Mouse (Mus musculus) embryonic facial prominence, embryonic 15.5 days (tissue): ENCODE results near the gene Diaph3. TPM values are rescaled to one million over a fixed set of nuclear protein-coding genes. Genes with fewer than 3 reads are reported as not detected.

Experiments
- ATAC-seq: fragments of 200-750 bp; cut with Nextera tagmentation; 2 replicates; pipeline ENCODE4 v1.8.0; 2017; ENCODE audit warnings: low read depth, moderate TSS enrichment; ENCODE audit not compliant: insufficient number of reproducible peaks, low FRiP score, low TSS enrichment
- H3K27ac ChIP-seq: fragments of 300-500 bp; sonication (generic); replicated peaks from 2 replicates; pipeline ENCODE4 v1.5.1; 2015; ENCODE audit warnings: mild to moderate bottlenecking, inconsistent platforms
- H3K27me3 ChIP-seq: fragments of 300-500 bp; sonication (generic); 2 replicates; pipeline ENCODE4 v1.6.1; 2015; ENCODE audit warnings: inconsistent platforms
- H3K36me3 ChIP-seq: fragments of 300-500 bp; sonication (generic); 2 replicates; pipeline ENCODE4 v1.6.1; 2015; ENCODE audit warnings: mild to moderate bottlenecking, inconsistent platforms
- H3K4me1 ChIP-seq: fragments of 300-500 bp; sonication (generic); 2 replicates; pipeline ENCODE4 v1.6.1; 2015; ENCODE audit warnings: inconsistent platforms
- H3K4me2 ChIP-seq: fragments of 300-500 bp; sonication (generic); replicated peaks from 2 replicates; pipeline ENCODE4 v1.6.1; 2015; ENCODE audit warnings: mild to moderate bottlenecking, inconsistent platforms
- H3K4me3 ChIP-seq: fragments of 300-500 bp; sonication (generic); replicated peaks from 2 replicates; pipeline ENCODE4 v1.5.1; 2015; ENCODE audit warnings: mild to moderate bottlenecking, inconsistent platforms
- H3K9ac ChIP-seq: fragments of 300-500 bp; sonication (generic); 2 replicates; pipeline ENCODE4 v1.6.1; 2015; ENCODE audit warnings: inconsistent platforms
- H3K9me3 ChIP-seq: fragments of 300-500 bp; sonication (generic); replicated peaks from 2 replicates; pipeline ENCODE4 v1.6.1; 2016; ENCODE audit warnings: inconsistent platforms
- WGBS: fragments of 180-500 bp; shearing (Covaris S2); methylation state at CpG from one replicate; pipeline ENCODE4 v1.1.7; 2015; 5-methylcytosine and 5-hydroxymethylcytosine counted together
- polyA plus RNA-seq: library from polyadenylated mRNA; unstranded; fragments of >200 nt; fragmentation: Nextera tagmentation; extraction: Ambion mirVana; gene quantifications from 2 replicates; pipeline ENCODE4 v1.2.1, GENCODE M21; 2015

Diaph3 gene
- polyA plus RNA-seq, 1 experiment from 2014 or later: 10.0 TPM

- Histone ChIP-seq H3K27me3 (no peaks in the 10 kb centered on the region), H3K4me3 (no peak overlapping the region)
- WGBS: 63% methylated on average over 6 of the region's 6 CpGs
These were observed 57.1 kb downstream of the Diaph3 start for GRCm38 (mm10) chr14:87083911-87084310.

DNA sequence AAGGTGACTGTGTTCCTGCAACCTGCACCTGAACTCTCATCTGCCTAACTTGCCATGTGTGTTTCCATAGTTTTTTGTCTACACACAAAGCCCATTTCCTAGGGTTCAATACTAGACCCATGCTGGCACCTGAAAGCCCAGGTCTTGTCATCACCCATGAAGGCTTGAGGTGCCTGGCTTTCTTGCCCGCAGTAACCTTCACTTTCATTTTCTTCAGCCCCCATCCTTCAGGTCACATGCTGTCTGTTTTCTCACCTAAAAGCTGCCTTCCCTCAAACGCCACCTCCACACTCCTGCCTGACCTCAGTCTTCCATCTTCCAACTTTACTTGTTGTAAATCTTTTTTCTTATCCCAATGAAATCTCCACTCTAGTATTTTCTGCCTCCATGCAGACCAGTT, 61.3 kb downstream of the Diaph3 start:
- no peak overlapping the region for H3K27ac ChIP-seq
- no peaks in the 10 kb centered on the region for H3K9me3 ChIP-seq
- no peaks in the 10 kb centered on the region for H3K4me1 ChIP-seq
- no peak for ATAC-seq
- no peak overlapping the region for H3K4me2 ChIP-seq
- 92% methylated on average over 2 of the region's 2 CpGs for WGBS
- H3K27me3 ChIP-seq: no peaks in the 10 kb centered on the region
- no peaks in the 10 kb centered on the region for H3K36me3 ChIP-seq
- H3K4me3 ChIP-seq: no peak overlapping the region
- no peak overlapping the region for H3K9ac ChIP-seq

More at GRCm38 (mm10) chr14:87083911-87084310, 57.1 kb downstream of the Diaph3 start:
- Histone ChIP-seq H3K36me3 (no peaks in the 10 kb centered on the region), H3K4me1 (no peaks in the 10 kb centered on the region), H3K9me3 (no peaks in the 10 kb centered on the region), H3K4me2 (no peak overlapping the region), H3K27ac (no peak overlapping the region), H3K9ac (no peak overlapping the region)
- ATAC-seq: no peak

GRCm38 (mm10) chr14:87075021-87075531, 66.0 kb downstream of the Diaph3 start:
- Histone ChIP-seq H3K4me2 (no peak overlapping the region), H3K9ac (no peak overlapping the region), H3K27me3 (no peaks in the 10 kb centered on the region), H3K9me3 (no peaks in the 10 kb centered on the region), H3K36me3 (no peaks in the 10 kb centered on the region), H3K27ac (no peak overlapping the region), H3K4me1 (no peaks in the 10 kb centered on the region), H3K4me3 (no peak overlapping the region)
- no peak for ATAC-seq
- 90% methylated on average over 2 of the region's 2 CpGs for WGBS

DNA sequence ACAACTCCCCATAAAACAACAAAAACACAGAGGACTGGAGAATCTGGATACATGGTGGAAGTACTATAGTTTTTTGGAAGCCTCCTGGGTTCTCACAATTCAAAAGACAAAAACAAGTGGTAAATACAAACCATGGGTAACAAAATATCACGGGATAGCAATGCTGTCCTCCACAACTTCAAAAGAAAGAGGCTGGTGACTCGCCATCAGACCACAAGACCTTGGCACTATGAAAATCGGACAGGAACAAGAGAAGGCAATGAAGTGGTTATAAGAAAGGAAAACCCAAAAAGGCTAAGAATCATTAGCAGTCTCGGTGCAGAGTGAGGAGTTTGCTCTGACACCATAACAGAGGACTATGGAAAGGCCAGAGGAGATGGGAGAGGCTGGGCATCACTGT, 76.8 kb downstream of the Diaph3 start:
- H3K4me1 ChIP-seq: no peaks in the 10 kb centered on the region
- no peak overlapping the region for H3K4me2 ChIP-seq
- no peak overlapping the region for H3K9ac ChIP-seq
- no peak for ATAC-seq
- no peaks in the 10 kb centered on the region for H3K9me3 ChIP-seq
- no peaks in the 10 kb centered on the region for H3K27me3 ChIP-seq
- WGBS: 89% methylated on average over 4 of the region's 4 CpGs
- H3K36me3 ChIP-seq: no peaks in the 10 kb centered on the region
- H3K27ac ChIP-seq: no peak overlapping the region
- no peak overlapping the region for H3K4me3 ChIP-seq

DNA sequence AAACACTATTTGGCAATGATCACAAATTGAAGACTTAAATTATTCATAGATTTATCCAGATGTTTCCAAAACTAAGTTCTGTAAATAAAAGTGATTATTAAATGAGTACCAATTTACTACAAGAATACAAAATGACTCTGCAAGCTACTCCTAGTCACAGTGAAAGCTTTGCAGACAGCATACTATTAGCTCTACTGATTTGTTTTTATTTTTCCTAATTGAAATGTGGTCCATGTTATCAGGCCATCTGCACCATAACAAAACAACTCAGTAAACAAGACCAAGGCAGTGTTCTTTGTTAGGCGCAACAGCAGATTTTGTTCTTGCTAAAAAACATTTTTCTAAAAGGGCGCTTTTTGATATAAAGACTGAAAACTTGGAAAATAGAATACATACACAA, 84.9 kb downstream of the Diaph3 start:
- Histone ChIP-seq H3K27ac (no peak overlapping the region), H3K4me3 (no peak overlapping the region), H3K9ac (no peak overlapping the region), H3K36me3 (no peaks in the 10 kb centered on the region), H3K9me3 (no peaks in the 10 kb centered on the region), H3K4me2 (no peak overlapping the region), H3K27me3 (no peaks in the 10 kb centered on the region), H3K4me1 (no peaks in the 10 kb centered on the region)
- 94% methylated on average over 2 of the region's 2 CpGs for WGBS
- no peak for ATAC-seq

GRCm38 (mm10) chr14:87051187-87051586, 89.8 kb downstream of the Diaph3 start:
- no peak overlapping the region for H3K4me2 ChIP-seq
- no peaks in the 10 kb centered on the region for H3K4me1 ChIP-seq
- WGBS: 52% methylated on average over 5 of the region's 5 CpGs
- no peaks in the 10 kb centered on the region for H3K27me3 ChIP-seq
- H3K9me3 ChIP-seq: no peaks in the 10 kb centered on the region
- ATAC-seq: no peak
- H3K27ac ChIP-seq: no peak overlapping the region
- H3K9ac ChIP-seq: no peak overlapping the region
- no peak overlapping the region for H3K4me3 ChIP-seq
- no peaks in the 10 kb centered on the region for H3K36me3 ChIP-seq

GRCm38 (mm10) chr14:87044401-87044806, 96.6 kb downstream of the Diaph3 start:
- WGBS: 20% methylated on average over 5 of the region's 5 CpGs
- H3K4me2 ChIP-seq: no peak overlapping the region
- no peak overlapping the region for H3K4me3 ChIP-seq
- no peaks in the 10 kb centered on the region for H3K36me3 ChIP-seq
- H3K4me1 ChIP-seq: no peaks in the 10 kb centered on the region
- H3K9ac ChIP-seq: no peak overlapping the region
- no peaks in the 10 kb centered on the region for H3K27me3 ChIP-seq
- no peaks in the 10 kb centered on the region for H3K9me3 ChIP-seq
- ATAC-seq: no peak
- no peak overlapping the region for H3K27ac ChIP-seq

DNA sequence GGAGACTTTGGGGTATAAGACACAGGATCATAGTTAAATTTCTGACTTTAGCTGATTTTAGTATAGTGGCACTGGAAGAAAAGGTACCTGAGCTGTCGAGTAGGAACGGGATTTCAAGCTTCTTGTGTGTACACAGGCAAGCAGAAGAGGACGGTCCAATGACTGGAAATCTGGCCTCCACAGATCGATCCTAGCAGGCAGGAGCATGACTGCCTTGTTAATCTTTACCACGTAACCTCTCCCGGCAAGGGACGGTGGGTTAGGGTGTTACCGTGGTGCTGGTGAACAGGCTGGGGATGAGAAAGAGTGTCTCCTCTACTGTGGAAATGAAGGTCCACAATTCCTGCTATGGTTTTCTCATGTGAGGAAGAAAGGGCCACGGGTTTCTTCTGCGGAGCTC, 120.8 kb downstream of the Diaph3 start:
- H3K27me3 ChIP-seq: no peaks in the 10 kb centered on the region
- no peaks in the 10 kb centered on the region for H3K9me3 ChIP-seq
- ATAC-seq: no peak
- H3K4me3 ChIP-seq: no peak overlapping the region
- no peak overlapping the region for H3K4me2 ChIP-seq
- WGBS: 94% methylated on average over 10 of the region's 10 CpGs
- H3K36me3 ChIP-seq: no peaks in the 10 kb centered on the region
- no peaks in the 10 kb centered on the region for H3K4me1 ChIP-seq
- no peak overlapping the region for H3K27ac ChIP-seq
- H3K9ac ChIP-seq: no peak overlapping the region

- Histone ChIP-seq H3K9ac (no peak overlapping the region), H3K27me3 (no peaks in the 10 kb centered on the region), H3K27ac (no peak overlapping the region), H3K4me3 (no peak overlapping the region), H3K4me1 (no peaks in the 10 kb centered on the region), H3K9me3 (no peaks in the 10 kb centered on the region), H3K36me3 (no peaks in the 10 kb centered on the region), H3K4me2 (no peak overlapping the region)
- 81% methylated on average over 3 of the region's 3 CpGs for WGBS
- ATAC-seq: no peak
These were observed 121.3 kb downstream of the Diaph3 start for GRCm38 (mm10) chr14:87019687-87020086.

DNA sequence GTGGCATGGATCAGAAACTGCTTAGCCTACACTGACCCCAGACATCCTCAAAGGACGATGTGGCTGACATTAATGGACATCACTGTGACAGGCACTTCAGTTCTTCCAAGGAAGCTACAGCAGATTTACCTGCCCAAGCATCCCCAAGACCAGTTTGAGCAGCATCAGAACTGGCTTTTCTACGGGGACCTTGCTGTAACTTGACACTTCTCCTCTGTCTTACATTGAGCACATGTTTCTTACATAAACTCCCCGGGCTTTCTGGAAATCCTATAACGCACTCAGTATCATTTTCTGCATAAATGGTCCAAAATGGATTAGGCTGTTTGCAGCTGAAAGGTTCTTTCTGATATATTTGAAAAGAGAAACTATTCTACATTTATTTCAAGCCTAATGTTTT, 143.7 kb downstream of the Diaph3 start:
- Histone ChIP-seq H3K4me2 (no peak overlapping the region), H3K9me3 (no peaks in the 10 kb centered on the region), H3K36me3 (no peaks in the 10 kb centered on the region), H3K9ac (no peak overlapping the region), H3K4me3 (no peak overlapping the region), H3K27me3 (no peaks in the 10 kb centered on the region), H3K4me1 (no peaks in the 10 kb centered on the region), H3K27ac (no peak overlapping the region)
- WGBS: 32% methylated on average over 4 of the region's 4 CpGs
- ATAC-seq: no peak

- 41% methylated on average over 1 of the region's 1 CpGs for WGBS
- H3K27me3 ChIP-seq: no peaks in the 10 kb centered on the region
- no peak overlapping the region for H3K4me2 ChIP-seq
- H3K4me1 ChIP-seq: no peaks in the 10 kb centered on the region
- no peak overlapping the region for H3K9ac ChIP-seq
- no peak overlapping the region for H3K4me3 ChIP-seq
- no peaks in the 10 kb centered on the region for H3K36me3 ChIP-seq
- H3K27ac ChIP-seq: no peak overlapping the region
- ATAC-seq: no peak
- no peaks in the 10 kb centered on the region for H3K9me3 ChIP-seq
These were observed 189.9 kb downstream of the Diaph3 start for GRCm38 (mm10) chr14:86951169-86951568.

GRCm38 (mm10) chr14:86937953-86938352, 203.1 kb downstream of the Diaph3 start:
- Histone ChIP-seq H3K9me3 (no peaks in the 10 kb centered on the region), H3K27ac (no peak overlapping the region), H3K9ac (no peak overlapping the region), H3K4me1 (no peaks in the 10 kb centered on the region), H3K27me3 (no peaks in the 10 kb centered on the region), H3K4me3 (no peak overlapping the region), H3K4me2 (no peak overlapping the region), H3K36me3 (no peaks in the 10 kb centered on the region)
- WGBS: 81% methylated on average over 2 of the region's 2 CpGs
- ATAC-seq: no peak
